Comparison of ENCODE assay signal across 31 mouse cellular contexts in genomic region chr17:12575391-12575790, GRCm38 (mm10). TPM values are rescaled to one million over a fixed set of nuclear protein-coding genes. Genes with fewer than 3 reads are reported as not detected.
DNase-seq lines count a peak whose midpoint lies in the region; ATAC-seq lines count a peak whose summit lies in the region.
"Had no signal": no experiment of that assay in that cellular context is flagged by ENCODE, and none has a peak within 500 bp of the region (broad histone marks: within the 10 kb centered on the region; RNA-seq: fewer than 3 reads in every experiment).

No protein-coding gene starts in this region.

- ATAC-seq in hindbrain, embryonic 16.5 days, result no peak
- ATAC-seq: intestine, embryonic 16.5 days; liver, embryonic 12.5 days; liver, postnatal 0 days; Patski had no signal

- no peak overlapping the region for H3K27ac ChIP-seq in hindbrain, embryonic 16.5 days (ENCODE audit: low read depth, low read length)
- H3K27ac ChIP-seq: forebrain, embryonic 12.5 days; hindbrain, embryonic 12.5 days; kidney, embryonic 15.5 days; layer of hippocampus, adult 2 months; liver, embryonic 12.5 days; midbrain, embryonic 12.5 days; neural tube, embryonic 13.5 days had no signal

- no peaks in the 10 kb centered on the region for H3K36me3 ChIP-seq in hindbrain, embryonic 16.5 days (ENCODE audit: control insufficient read depth, insufficient read depth, low read length)
- H3K36me3 ChIP-seq: forebrain, embryonic 12.5 days; G1E; heart, embryonic 12.5 days; hindbrain, embryonic 12.5 days; kidney, embryonic 15.5 days; liver, embryonic 12.5 days; midbrain, embryonic 12.5 days; neural tube, embryonic 13.5 days had no signal

- no peak overlapping the region for H3K4me2 ChIP-seq in hindbrain, embryonic 16.5 days (ENCODE audit: low read length)
- H3K4me2 ChIP-seq: forebrain, embryonic 12.5 days; heart, embryonic 12.5 days; hindbrain, embryonic 12.5 days; kidney, embryonic 15.5 days; liver, embryonic 12.5 days; midbrain, embryonic 12.5 days; neural tube, embryonic 13.5 days had no signal

- no peaks in the 10 kb centered on the region for H3K27me3 ChIP-seq in hindbrain, embryonic 16.5 days (replicated peaks; ENCODE audit: control insufficient read depth, insufficient read depth, low read length)
- H3K27me3 ChIP-seq: forebrain, embryonic 12.5 days; heart, embryonic 12.5 days; hindbrain, embryonic 12.5 days; kidney, embryonic 15.5 days; midbrain, embryonic 12.5 days; neural tube, embryonic 13.5 days had no signal

- H3K4me3 ChIP-seq in hindbrain, embryonic 16.5 days (ENCODE audit: low read length), result no peak overlapping the region
- H3K4me3 ChIP-seq: erythroblast, embryonic 14.5 days; forebrain, embryonic 12.5 days; heart, embryonic 12.5 days; hindbrain, embryonic 12.5 days; kidney, embryonic 15.5 days; layer of hippocampus, adult 2 months; liver, embryonic 12.5 days; megakaryocyte, embryonic 14.5 days; midbrain, embryonic 12.5 days; neural tube, embryonic 13.5 days had no signal

- DNase-seq in cerebellum, postnatal 10 days, result peak; percentile 53 to 55
- no peak for DNase-seq in cerebellum, adult 11-12 months
- peak; percentile 20 for DNase-seq in heart, postnatal 4 days
- DNase-seq in heart, postnatal 14 days, result no peak
- DNase-seq in left cerebral cortex, postnatal 4 days, result peak; percentile 6
- no peak for DNase-seq in left cerebral cortex, adult 18-20 months (ENCODE audit: low spot score in 2 of 2)
- DNase-seq in large intestine, adult 2 months (ENCODE audit: low read depth, low spot score), result peak; percentile 13
- DNase-seq: adrenal gland, postnatal 10 days; cerebellum, adult 18-20 months; gastrocnemius, postnatal 10 days; heart, adult 18-20 months; liver, postnatal 0 days; lung, postnatal 36 days; thymus, postnatal 4 days had no signal

- H3K9ac ChIP-seq in hindbrain, embryonic 16.5 days (ENCODE audit: low read depth, low read length), result no peak overlapping the region
- H3K9ac ChIP-seq: forebrain, embryonic 12.5 days; heart, embryonic 12.5 days; hindbrain, embryonic 12.5 days; kidney, embryonic 15.5 days; liver, embryonic 12.5 days; liver, postnatal 0 days; midbrain, embryonic 12.5 days; neural tube, embryonic 13.5 days had no signal

- H3K9me3 ChIP-seq in hindbrain, embryonic 16.5 days (ENCODE audit: control insufficient read depth, low read length), result no peaks in the 10 kb centered on the region
- H3K9me3 ChIP-seq: forebrain, embryonic 12.5 days; G1E; heart, embryonic 12.5 days; hindbrain, embryonic 12.5 days; kidney, embryonic 15.5 days; liver, embryonic 12.5 days; midbrain, embryonic 12.5 days; neural tube, embryonic 13.5 days had no signal

- WGBS in large intestine, adult 2 months, result 19% methylated on average over 6 of the region's 6 CpGs
- 66% methylated on average over 6 of the region's 6 CpGs for whole genome bisulfite sequencing in hindbrain, embryonic 16.5 days

- no peaks in the 10 kb centered on the region for H3K4me1 ChIP-seq in hindbrain, embryonic 16.5 days (ENCODE audit: control insufficient read depth, insufficient read depth, low read depth, low read length)
- H3K4me1 ChIP-seq: forebrain, embryonic 12.5 days; hindbrain, embryonic 12.5 days; kidney, embryonic 15.5 days; liver, embryonic 12.5 days; midbrain, embryonic 12.5 days; neural tube, embryonic 13.5 days had no signal

- intact Hi-C loops in heart, postnatal 14 days (cut with DNase I), result no loop called here
- intact Hi-C loops in left cerebral cortex, postnatal 4 days (cut with DNase I), result no loop called here

RNA-seq across cellular contexts. Expression of gene Slc22a2, which starts 8.5 kb away (rescaled TPM):
- total RNA-seq in heart, postnatal 4 days (2021), result not detected
- total RNA-seq in heart, postnatal 14 days (2021), result not detected
- 1 to 10 TPM in 1 of 2 experiments, under 1 TPM in 1; 0.89 to 1.2 TPM for total RNA-seq in left cerebral cortex, postnatal 4 days (2021)
- total RNA-seq in left cerebral cortex, adult 18-20 months (2021), result 1 to 10 TPM in 1 of 2 experiments, under 1 TPM in 1; 0.86 to 1.7 TPM
- polyA plus RNA-seq in large intestine, adult 2 months (2012; rRNA removed), result not detected in 2 replicates
- polyA plus RNA-seq in hindbrain, embryonic 16.5 days (2015; fragmentation: Nextera tagmentation; extraction: Ambion mirVana), result 1.0 and 2.5 TPM in 2 replicates
- total RNA-seq: G1E; gastrocnemius, postnatal 10 days; heart, adult 18-20 months had no signal
- polyA plus RNA-seq: erythroblast, embryonic 14.5 days; forebrain, embryonic 12.5 days; G1E; heart, embryonic 12.5 days; heart, postnatal 0 days; intestine, embryonic 16.5 days; limb, embryonic 14.5 days; liver, embryonic 12.5 days; lung, embryonic 16.5 days; Patski had no signal

Comparison
In these comparisons a context has a peak if more than half of its experiments do, and no peak if none do; other contexts are left out.
1. DNase-seq: peak in cerebellum, postnatal 10 days (2 of 2), heart, postnatal 4 days (single experiment), left cerebral cortex, postnatal 4 days (single experiment) and large intestine, adult 2 months (single experiment); none in cerebellum, adult 11-12 months (single experiment), heart, postnatal 14 days (0 of 2) and left cerebral cortex, adult 18-20 months (0 of 2).